Mouse (Mus musculus): Measurements from ENCODE around the gene Eif3d. TPM values are rescaled to one million over a fixed set of nuclear protein-coding genes. Genes with fewer than 3 reads are reported as not detected.

The Eif3d gene
- polyA plus RNA-seq, 1 experiment, result 194 TPM

DNA sequence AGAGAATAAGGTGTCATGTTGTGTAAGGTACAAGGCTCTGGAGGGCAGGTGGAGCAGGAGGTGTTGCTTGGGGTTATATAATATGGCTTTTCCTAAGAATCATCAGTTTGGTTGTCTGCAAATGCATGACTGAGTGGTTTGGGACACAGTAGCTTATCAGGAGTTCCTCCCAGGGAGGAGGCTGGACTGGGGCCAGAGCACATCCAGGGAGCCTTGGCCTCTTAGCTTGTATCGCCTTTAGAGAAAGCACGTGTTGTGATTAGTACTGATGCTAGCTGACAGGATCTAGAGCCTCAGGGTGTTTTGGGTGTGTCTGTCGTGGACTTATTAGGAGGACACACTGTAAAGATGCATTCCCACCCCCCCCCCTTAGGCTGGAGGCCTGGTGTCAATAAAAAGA is 7.0 kb upstream of the Eif3d start:
- Histone ChIP-seq H3K27ac (ENCODE audit: insufficient read depth, low read length) (no peak overlapping the region), H3K4me1 (ENCODE audit: control insufficient read depth, insufficient read depth, low read length) (no peaks in the 10 kb centered on the region), H3K4me3 (ENCODE audit: insufficient read depth, low read length) (no peak overlapping the region)
- TF ChIP-seq CTCF (IDR thresholded peaks at IDR 0.05; ENCODE audit: borderline replicate concordance, insufficient read depth, low read length) (no peak), POLR2A (IDR thresholded peaks at IDR 0.05; ENCODE audit: low read depth, low read length) (no peak)

DNA sequence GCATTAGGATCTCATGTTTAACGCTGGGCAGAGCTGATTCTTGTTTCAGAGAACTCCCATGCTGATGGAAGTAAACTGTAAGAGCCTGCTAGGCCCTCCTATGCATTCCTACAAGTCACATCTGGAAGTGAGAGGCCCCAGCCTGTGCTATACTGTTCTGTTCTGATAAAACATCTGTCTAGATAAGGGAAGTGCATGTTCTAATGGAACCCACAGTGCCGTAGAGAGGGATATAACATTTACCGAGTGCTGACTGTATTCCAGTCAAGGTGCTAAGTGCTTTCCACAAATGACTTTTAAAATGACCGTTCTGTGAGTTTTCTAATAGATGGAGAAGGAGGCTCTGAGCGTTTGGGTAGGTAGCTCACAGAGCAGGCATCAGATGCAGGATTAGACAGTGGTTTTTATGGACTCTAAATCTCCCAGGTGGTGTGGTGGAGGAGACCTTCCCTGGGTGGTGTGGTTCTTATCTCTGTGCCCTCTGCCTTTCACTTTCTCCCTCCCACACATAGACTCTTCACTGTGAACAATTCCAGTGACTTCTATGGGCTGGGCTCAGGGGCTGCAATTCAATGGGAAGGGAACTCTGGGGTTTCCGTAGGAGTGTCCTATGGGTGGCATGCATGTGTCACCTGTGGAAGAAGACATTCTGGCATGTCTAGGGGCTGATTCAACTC is 3.7 kb upstream of the Eif3d start:
- TF ChIP-seq POLR2A (IDR thresholded peaks at IDR 0.05; ENCODE audit: low read depth, low read length) (no peak), CTCF (IDR thresholded peaks at IDR 0.05; ENCODE audit: borderline replicate concordance, insufficient read depth, low read length) (no peak)

DNA sequence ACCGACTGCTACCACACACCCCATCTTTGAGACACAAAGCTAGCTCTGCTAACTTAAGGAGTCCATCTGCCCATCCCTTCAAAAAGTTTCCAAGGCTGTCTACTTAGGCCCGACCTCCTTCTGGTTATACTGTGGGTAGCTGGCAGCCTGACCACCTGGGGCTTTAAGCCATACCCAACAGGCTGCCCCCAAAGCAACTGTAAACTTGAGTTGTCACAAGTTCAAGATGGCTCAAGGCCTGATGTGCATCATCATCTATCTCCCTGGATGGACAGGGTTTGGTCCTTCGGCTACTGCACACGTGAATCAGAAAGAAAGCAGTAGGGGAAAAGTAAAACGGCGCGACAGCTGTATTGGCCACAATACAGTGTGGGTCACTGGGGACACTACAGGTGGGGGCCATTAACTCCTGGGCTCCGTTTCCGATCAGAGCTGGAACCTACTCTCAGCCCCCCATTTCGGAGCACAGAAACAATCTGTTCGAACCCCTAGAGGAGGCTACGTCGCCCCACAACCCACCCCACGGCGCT is 608 bp downstream of the Eif3d start:
- Histone ChIP-seq H3K4me3 (ENCODE audit: insufficient read depth, low read length) (peak overlapping the region; percentile 97), H3K27ac (ENCODE audit: insufficient read depth, low read length) (peak overlapping the region; percentile 99)
- TF ChIP-seq CTCF (IDR thresholded peaks at IDR 0.05; ENCODE audit: borderline replicate concordance, insufficient read depth, low read length), result no peak
- TF ChIP-seq POLR2A (IDR thresholded peaks at IDR 0.05; ENCODE audit: low read depth, low read length), result no peak; the same call in 1 of the 2 replicates

More for the DNA sequence above, 3.7 kb upstream of the Eif3d start:
- Histone ChIP-seq H3K27ac (ENCODE audit: insufficient read depth, low read length) (no peak overlapping the region), H3K4me3 (ENCODE audit: insufficient read depth, low read length) (no peak overlapping the region), H3K4me1 (ENCODE audit: control insufficient read depth, insufficient read depth, low read length) (peaks cover 4% of the 10 kb centered on the region; the same call in 1 of the 2 replicates)

DNA sequence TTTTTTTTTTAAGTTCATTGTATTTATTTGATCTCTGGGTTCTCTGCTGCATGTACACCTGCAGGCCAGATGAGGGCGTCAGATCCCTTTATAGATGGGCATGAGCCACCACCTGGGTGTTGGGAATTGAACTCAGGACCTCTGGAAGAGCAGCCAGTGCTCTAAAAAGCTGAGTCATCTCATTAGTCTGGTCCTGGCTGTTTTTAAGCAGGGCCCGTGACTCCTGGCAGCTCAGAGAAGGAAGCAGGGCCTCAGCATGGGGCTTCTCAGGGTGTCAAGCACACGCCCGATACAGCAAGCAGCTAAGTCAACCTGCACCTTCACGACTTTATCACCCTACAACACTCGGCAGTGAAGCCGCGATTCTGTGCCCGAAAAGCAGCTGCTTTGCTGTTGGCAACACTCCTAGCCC is 5.5 kb downstream of the Eif3d start:
- H3K27ac ChIP-seq (ENCODE audit: insufficient read depth, low read length), result no peak overlapping the region
- TF ChIP-seq CTCF (IDR thresholded peaks at IDR 0.05; ENCODE audit: borderline replicate concordance, insufficient read depth, low read length) (no peak), POLR2A (IDR thresholded peaks at IDR 0.05; ENCODE audit: low read depth, low read length) (no peak)

More for the DNA sequence above, 608 bp downstream of the Eif3d start:
- peaks cover 7% of the 10 kb centered on the region; the same call in 1 of the 2 replicates for H3K4me1 ChIP-seq (ENCODE audit: control insufficient read depth, insufficient read depth, low read length)

DNA sequence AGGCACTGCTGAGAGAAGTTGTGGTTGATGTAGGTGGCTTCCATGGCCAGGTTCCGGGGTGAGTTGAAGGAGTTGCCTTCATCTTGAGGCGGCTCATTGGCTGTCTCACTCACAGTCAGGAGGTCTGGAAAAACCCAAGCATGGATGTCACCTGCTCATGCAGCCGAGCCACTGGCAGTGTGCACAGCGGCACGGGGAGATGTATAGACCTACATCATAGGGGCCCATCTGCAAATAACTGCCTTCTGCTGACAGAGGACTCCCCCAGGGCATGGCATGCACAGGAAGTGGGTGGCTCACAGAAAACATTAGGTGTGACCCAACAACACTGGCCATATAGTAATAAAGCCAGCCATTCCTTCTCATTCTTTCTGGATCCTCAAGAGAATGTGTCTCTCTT is 8.2 kb downstream of the Eif3d start:
- TF ChIP-seq CTCF (IDR thresholded peaks at IDR 0.05; ENCODE audit: borderline replicate concordance, insufficient read depth, low read length) (no peak), POLR2A (IDR thresholded peaks at IDR 0.05; ENCODE audit: low read depth, low read length) (no peak)
- no peak overlapping the region for H3K4me3 ChIP-seq (ENCODE audit: insufficient read depth, low read length)
- no peaks in the 10 kb centered on the region for H3K4me1 ChIP-seq (ENCODE audit: control insufficient read depth, insufficient read depth, low read length)
- no peak overlapping the region for H3K27ac ChIP-seq (ENCODE audit: insufficient read depth, low read length)

More for the DNA sequence above, 5.5 kb downstream of the Eif3d start:
- Histone ChIP-seq H3K4me3 (ENCODE audit: insufficient read depth, low read length) (no peak overlapping the region), H3K4me1 (ENCODE audit: control insufficient read depth, insufficient read depth, low read length) (0 out of 2 replicates have a peak, but pooled peaks cover 3% of the 10 kb centered on the region)

DNA sequence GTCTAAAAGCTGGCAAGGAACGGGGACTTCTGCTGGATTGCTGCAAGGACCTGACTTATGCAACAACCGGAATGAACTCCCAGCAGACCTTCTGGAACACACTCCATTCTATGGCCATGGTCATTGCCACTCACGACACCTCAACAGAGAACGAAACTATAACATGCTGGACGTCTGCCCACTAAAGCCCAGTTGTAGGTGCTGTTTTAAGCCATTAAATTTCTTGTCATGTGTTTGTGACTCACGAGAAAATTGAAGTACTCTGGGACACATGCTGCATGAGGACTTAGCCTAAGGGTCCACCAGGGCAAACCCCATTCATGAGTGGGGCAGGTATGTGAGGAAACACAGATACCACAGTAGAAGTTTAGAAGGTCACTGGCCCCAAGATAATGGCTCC is 9.9 kb downstream of the Eif3d start:
- Histone ChIP-seq H3K4me1 (ENCODE audit: control insufficient read depth, insufficient read depth, low read length) (peaks cover 3% of the 10 kb centered on the region; the same call in 1 of the 2 replicates), H3K4me3 (ENCODE audit: insufficient read depth, low read length) (no peak overlapping the region), H3K27ac (ENCODE audit: insufficient read depth, low read length) (no peak overlapping the region)
- TF ChIP-seq CTCF (IDR thresholded peaks at IDR 0.05; ENCODE audit: borderline replicate concordance, insufficient read depth, low read length) (no peak), POLR2A (IDR thresholded peaks at IDR 0.05; ENCODE audit: low read depth, low read length) (no peak)

DNA sequence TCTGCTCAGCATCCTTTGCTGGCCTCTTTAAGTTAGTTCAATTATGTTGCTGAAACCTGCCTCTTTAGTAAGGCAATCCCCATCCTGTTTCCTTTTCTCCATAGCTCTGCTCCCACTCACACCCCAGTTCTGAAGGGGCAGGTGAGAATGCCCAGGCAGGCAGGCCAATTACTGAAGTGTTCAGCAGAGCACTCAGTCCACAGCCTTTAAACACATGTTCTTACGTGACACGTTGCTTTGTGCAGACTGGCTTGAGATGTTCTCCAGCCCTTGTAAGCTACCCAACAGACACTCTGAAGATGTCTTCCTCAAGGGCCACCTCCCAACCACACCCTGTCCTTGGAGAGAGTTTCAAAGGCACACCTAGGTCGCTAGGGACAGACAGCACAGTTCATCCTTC is 12.5 kb downstream of the Eif3d start:
- Histone ChIP-seq H3K4me1 (ENCODE audit: control insufficient read depth, insufficient read depth, low read length) (peaks cover 3% of the 10 kb centered on the region; the same call in 1 of the 2 replicates), H3K27ac (ENCODE audit: insufficient read depth, low read length) (no peak overlapping the region), H3K4me3 (ENCODE audit: insufficient read depth, low read length) (no peak overlapping the region)
- TF ChIP-seq POLR2A (IDR thresholded peaks at IDR 0.05; ENCODE audit: low read depth, low read length) (no peak), CTCF (IDR thresholded peaks at IDR 0.05; ENCODE audit: borderline replicate concordance, insufficient read depth, low read length) (no peak)

DNA sequence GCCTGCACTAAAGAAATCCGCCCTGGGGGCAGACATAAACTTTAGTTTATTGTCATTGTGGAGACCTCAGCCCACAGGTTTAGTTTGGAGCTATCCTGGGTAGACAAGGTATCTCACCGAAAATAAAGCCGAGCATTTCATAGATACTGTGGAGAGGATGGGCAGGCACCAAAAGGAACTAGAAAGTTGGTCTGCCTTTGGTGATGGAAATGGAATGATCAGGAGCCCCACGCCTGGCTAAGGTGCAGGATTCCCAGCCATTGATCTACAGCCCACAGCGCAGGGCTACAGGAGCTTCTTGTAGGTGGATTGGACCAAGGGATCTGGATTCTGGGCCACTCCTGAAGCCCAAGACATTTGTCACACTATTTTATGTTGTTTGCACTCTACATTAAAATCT is 13.0 kb downstream of the Eif3d start:
- no peak for TF ChIP-seq POLR2A (IDR thresholded peaks at IDR 0.05; ENCODE audit: low read depth, low read length)
- TF ChIP-seq CTCF (IDR thresholded peaks at IDR 0.05; ENCODE audit: borderline replicate concordance, insufficient read depth, low read length), result no peak
- H3K27ac ChIP-seq (ENCODE audit: insufficient read depth, low read length), result no peak overlapping the region
- H3K4me1 ChIP-seq (ENCODE audit: control insufficient read depth, insufficient read depth, low read length), result peaks cover 3% of the 10 kb centered on the region; the same call in 1 of the 2 replicates
- H3K4me3 ChIP-seq (ENCODE audit: insufficient read depth, low read length), result no peak overlapping the region

DNA sequence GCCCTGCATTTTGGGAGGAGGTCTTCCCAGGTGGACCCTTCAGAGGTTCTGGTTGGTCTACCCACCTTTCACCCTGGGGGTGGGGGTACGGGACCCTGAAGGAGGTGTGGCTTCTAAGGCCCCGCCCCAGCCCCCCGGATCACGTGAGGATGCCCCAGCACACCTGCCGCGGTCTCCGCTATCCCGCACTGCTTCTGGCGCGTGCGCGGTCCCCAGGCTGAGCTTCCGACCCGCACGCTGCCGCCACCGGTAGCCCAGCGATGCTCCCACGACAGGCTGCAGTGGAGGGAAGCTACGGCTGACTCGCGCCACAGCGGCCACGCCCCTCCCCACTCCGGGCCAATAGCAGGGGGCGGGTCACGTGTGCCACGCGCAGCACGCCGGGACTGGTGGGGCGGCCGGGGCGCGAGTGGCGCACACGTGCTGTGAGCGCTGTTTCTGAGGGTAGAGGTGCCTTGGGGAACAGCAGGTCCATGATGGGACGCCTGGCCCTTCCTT is 14.2 kb downstream of the Eif3d start, which contains the start of gene Foxred2:
TSS of gene Foxred2 (minus strand) at position 319 of the 498 bp plus-strand sequence.
- Histone ChIP-seq H3K27ac (ENCODE audit: insufficient read depth, low read length) (no peak within 1 kb of the TSS), H3K4me3 (ENCODE audit: insufficient read depth, low read length) (peak within 1 kb of the TSS; percentile 16)
- TF ChIP-seq POLR2A (IDR thresholded peaks at IDR 0.05; ENCODE audit: low read depth, low read length), result peak; percentile 53; the same call in 1 of the 2 replicates
- no peak for TF ChIP-seq CTCF (IDR thresholded peaks at IDR 0.05; ENCODE audit: borderline replicate concordance, insufficient read depth, low read length)

More for the DNA sequence above, 14.2 kb downstream of the Eif3d start, which contains the start of gene Foxred2:
- peaks cover 3% of the 10 kb centered on the region; the same call in 1 of the 2 replicates for H3K4me1 ChIP-seq (ENCODE audit: control insufficient read depth, insufficient read depth, low read length)

All from embryonic fibroblast, embryonic 13.5 days (primary cell).